Mouse (Mus musculus): ENCODE data around the gene Tmem260. TPM values are rescaled to one million over a fixed set of nuclear protein-coding genes. Genes with fewer than 3 reads are reported as not detected.

The Tmem260 gene
- polyA plus RNA-seq, 1 experiment from 2014 or later = 27.3 TPM

DNA sequence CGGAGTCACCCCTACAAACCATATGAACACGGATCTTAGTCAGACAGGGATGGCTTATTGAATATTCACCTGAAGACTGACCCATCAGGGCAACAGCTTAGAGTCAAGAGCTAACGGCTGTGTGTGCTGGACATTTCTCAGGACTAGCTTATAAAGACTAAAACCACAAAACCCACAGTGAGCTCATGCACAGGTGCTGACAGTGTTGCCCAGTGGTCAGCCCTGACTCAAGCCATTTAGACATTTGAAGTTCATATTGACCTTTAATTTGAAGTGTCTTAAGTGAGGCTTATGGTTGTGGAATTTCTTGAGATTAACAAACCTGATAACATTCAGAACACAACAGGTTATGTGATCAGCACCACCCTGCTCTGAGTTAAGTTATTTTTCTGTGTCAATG, 100.1 kb downstream of the Tmem260 start:
- Histone ChIP-seq H3K9me3 (ENCODE audit: control insufficient read depth, low read length) (no peaks in the 10 kb centered on the region), H3K4me3 (replicated peaks; ENCODE audit: low read depth, low read length) (no peak overlapping the region), H3K4me1 (ENCODE audit: control insufficient read depth, insufficient read depth, low read length) (peaks cover 3% of the 10 kb centered on the region; the same call in 1 of the 2 replicates), H3K9ac (replicated peaks; ENCODE audit: low read length) (no peak overlapping the region), H3K27ac (replicated peaks; ENCODE audit: low read depth, low read length) (no peak overlapping the region), H3K36me3 (ENCODE audit: control insufficient read depth, insufficient read depth, low read length) (no peaks in the 10 kb centered on the region), H3K4me2 (ENCODE audit: low read length) (no peak overlapping the region), H3K27me3 (ENCODE audit: control insufficient read depth, insufficient read depth, low read length) (no peaks in the 10 kb centered on the region; the same call in 1 of the 2 replicates)
- WGBS = 93% methylated on average over 3 of the region's 3 CpGs
- ATAC-seq (ENCODE audit: low FRiP score, low TSS enrichment) (no peak), DNase-seq (no peak)

DNA sequence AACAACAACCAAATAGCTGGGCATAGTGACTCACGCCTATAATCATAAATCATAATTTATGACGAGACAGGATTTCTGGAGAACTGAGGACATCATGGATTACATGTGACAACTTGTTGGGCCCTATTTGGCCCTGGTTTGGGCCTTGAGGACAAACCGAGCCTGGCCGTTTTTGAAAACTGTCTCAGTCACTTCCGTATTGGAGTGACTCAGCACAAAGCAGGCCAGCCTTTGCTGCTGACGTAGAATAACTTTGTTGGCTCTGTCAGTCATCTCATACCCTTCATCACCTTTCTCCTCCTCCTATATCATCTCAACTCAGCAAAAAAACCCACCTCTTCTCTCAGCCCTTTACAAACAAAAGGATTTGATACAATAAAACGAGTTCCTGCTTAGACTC, 103.8 kb downstream of the Tmem260 start:
- Histone ChIP-seq H3K9ac (replicated peaks; ENCODE audit: low read length) (no peak overlapping the region), H3K9me3 (ENCODE audit: control insufficient read depth, low read length) (no peaks in the 10 kb centered on the region), H3K36me3 (ENCODE audit: control insufficient read depth, insufficient read depth, low read length) (no peaks in the 10 kb centered on the region), H3K27ac (replicated peaks; ENCODE audit: low read depth, low read length) (no peak overlapping the region), H3K4me2 (ENCODE audit: low read length) (no peak overlapping the region), H3K27me3 (ENCODE audit: control insufficient read depth, insufficient read depth, low read length) (no peaks in the 10 kb centered on the region), H3K4me1 (ENCODE audit: control insufficient read depth, insufficient read depth, low read length) (no peaks in the 10 kb centered on the region), H3K4me3 (replicated peaks; ENCODE audit: low read depth, low read length) (no peak overlapping the region)
- WGBS = 86% methylated on average over 7 of the region's 7 CpGs
- DNase-seq = no peak
- no peak for ATAC-seq (ENCODE audit: low FRiP score, low TSS enrichment)

GRCm38 (mm10) chr14:48553216-48553615, 107.3 kb downstream of the Tmem260 start:
- Histone ChIP-seq H3K27me3 (ENCODE audit: control insufficient read depth, insufficient read depth, low read length) (no peaks in the 10 kb centered on the region), H3K4me2 (ENCODE audit: low read length) (no peak overlapping the region), H3K9ac (replicated peaks; ENCODE audit: low read length) (no peak overlapping the region), H3K36me3 (ENCODE audit: control insufficient read depth, insufficient read depth, low read length) (no peaks in the 10 kb centered on the region), H3K4me3 (replicated peaks; ENCODE audit: low read depth, low read length) (no peak overlapping the region), H3K4me1 (ENCODE audit: control insufficient read depth, insufficient read depth, low read length) (no peaks in the 10 kb centered on the region), H3K9me3 (ENCODE audit: control insufficient read depth, low read length) (no peaks in the 10 kb centered on the region), H3K27ac (replicated peaks; ENCODE audit: low read depth, low read length) (no peak overlapping the region)
- ATAC-seq (ENCODE audit: low FRiP score, low TSS enrichment) = no peak
- 82% methylated on average over 4 of the region's 4 CpGs for WGBS
- no peak for DNase-seq

GRCm38 (mm10) chr14:48553754-48554153, 107.8 kb downstream of the Tmem260 start:
- Histone ChIP-seq H3K36me3 (ENCODE audit: control insufficient read depth, insufficient read depth, low read length) (no peaks in the 10 kb centered on the region), H3K27me3 (ENCODE audit: control insufficient read depth, insufficient read depth, low read length) (no peaks in the 10 kb centered on the region), H3K27ac (replicated peaks; ENCODE audit: low read depth, low read length) (no peak overlapping the region), H3K4me2 (ENCODE audit: low read length) (no peak overlapping the region), H3K4me3 (replicated peaks; ENCODE audit: low read depth, low read length) (no peak overlapping the region), H3K9ac (replicated peaks; ENCODE audit: low read length) (no peak overlapping the region), H3K4me1 (ENCODE audit: control insufficient read depth, insufficient read depth, low read length) (no peaks in the 10 kb centered on the region), H3K9me3 (ENCODE audit: control insufficient read depth, low read length) (no peaks in the 10 kb centered on the region)
- WGBS = 94% methylated on average over 9 of the region's 9 CpGs
- no peak for DNase-seq
- ATAC-seq (ENCODE audit: low FRiP score, low TSS enrichment) = no peak

DNA sequence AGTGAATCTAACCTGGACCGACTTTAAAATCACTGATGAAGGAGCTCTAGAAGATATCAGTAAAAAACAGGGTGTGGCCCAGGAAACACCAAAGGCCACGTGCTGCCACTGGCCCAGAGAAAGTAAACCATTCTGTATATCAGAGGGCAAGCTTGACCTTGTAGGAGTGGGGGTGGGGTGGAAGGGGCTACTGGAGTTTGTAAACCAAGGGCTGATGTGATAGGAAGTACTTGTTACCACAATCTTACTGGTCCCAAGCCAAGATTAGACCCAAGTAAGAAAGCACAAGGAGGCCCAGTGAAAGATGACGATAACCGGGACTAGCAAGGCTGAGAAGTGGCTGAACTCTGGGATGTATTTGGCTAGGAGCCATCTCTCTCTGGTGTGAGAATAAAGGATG, 113.1 kb downstream of the Tmem260 start:
- H3K4me1 ChIP-seq (ENCODE audit: control insufficient read depth, insufficient read depth, low read length) = no peaks in the 10 kb centered on the region

DNA sequence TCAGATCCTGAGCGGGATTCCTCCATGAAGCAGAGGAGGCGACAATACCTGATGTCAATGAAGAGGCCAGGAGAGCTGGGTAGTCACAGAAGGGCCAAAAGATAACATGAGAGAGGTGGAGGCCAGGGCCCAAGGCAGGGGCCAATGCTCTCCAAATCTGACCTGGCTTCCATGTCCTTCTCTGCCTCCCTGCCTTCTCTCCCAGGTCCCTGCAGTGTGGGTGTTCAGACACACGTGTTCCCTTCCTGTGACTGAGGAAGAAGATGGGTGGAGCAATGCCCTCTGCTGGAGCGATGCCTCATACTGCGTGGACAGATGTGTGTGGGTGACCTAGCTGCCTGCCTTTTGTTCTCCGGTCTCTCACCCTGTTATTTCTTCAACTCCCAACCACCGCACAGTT, 113.8 kb downstream of the Tmem260 start:
- H3K27me3 ChIP-seq (ENCODE audit: control insufficient read depth, insufficient read depth, low read length) = no peaks in the 10 kb centered on the region
- H3K36me3 ChIP-seq (ENCODE audit: control insufficient read depth, insufficient read depth, low read length) = no peaks in the 10 kb centered on the region
- WGBS = 86% methylated on average over 7 of the region's 7 CpGs
- H3K9ac ChIP-seq (replicated peaks; ENCODE audit: low read length) = no peak overlapping the region
- no peak overlapping the region for H3K4me2 ChIP-seq (ENCODE audit: low read length)
- ATAC-seq (ENCODE audit: low FRiP score, low TSS enrichment) (no peak), DNase-seq (no peak)
- no peaks in the 10 kb centered on the region for H3K9me3 ChIP-seq (ENCODE audit: control insufficient read depth, low read length)
- no peak overlapping the region for H3K27ac ChIP-seq (replicated peaks; ENCODE audit: low read depth, low read length)
- H3K4me1 ChIP-seq (ENCODE audit: control insufficient read depth, insufficient read depth, low read length) = no peaks in the 10 kb centered on the region
- no peak overlapping the region for H3K4me3 ChIP-seq (replicated peaks; ENCODE audit: low read depth, low read length)

More for the DNA sequence above, 113.1 kb downstream of the Tmem260 start:
- DNase-seq = no peak
- no peak for ATAC-seq (ENCODE audit: low FRiP score, low TSS enrichment)
- WGBS = 75% methylated on average over 4 of the region's 4 CpGs
- H3K27me3 ChIP-seq (ENCODE audit: control insufficient read depth, insufficient read depth, low read length) = no peaks in the 10 kb centered on the region
- H3K4me3 ChIP-seq (replicated peaks; ENCODE audit: low read depth, low read length) = no peak overlapping the region
- no peak overlapping the region for H3K4me2 ChIP-seq (ENCODE audit: low read length)
- no peaks in the 10 kb centered on the region for H3K9me3 ChIP-seq (ENCODE audit: control insufficient read depth, low read length)
- no peaks in the 10 kb centered on the region for H3K36me3 ChIP-seq (ENCODE audit: control insufficient read depth, insufficient read depth, low read length)
- H3K27ac ChIP-seq (replicated peaks; ENCODE audit: low read depth, low read length) = no peak overlapping the region
- H3K9ac ChIP-seq (replicated peaks; ENCODE audit: low read length) = no peak overlapping the region

DNA sequence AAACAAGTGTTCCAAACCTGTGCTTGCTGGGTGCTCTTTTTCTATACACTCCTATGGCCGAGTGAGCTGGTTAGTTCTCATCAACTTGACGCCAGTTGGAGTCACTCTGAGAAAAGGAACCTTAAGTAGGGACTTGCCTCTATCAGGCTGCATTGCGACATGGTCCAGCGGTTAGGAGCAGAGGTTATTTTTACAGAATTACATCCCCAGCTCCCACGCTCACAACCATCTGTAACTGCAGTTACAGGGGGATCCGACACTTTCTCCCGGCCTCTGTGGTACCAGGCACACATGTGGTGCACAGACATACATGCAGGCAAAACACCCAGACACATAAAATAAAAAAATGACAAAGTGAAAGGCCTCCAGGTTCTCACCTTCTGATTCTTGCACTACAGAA, 120.7 kb downstream of the Tmem260 start:
- no peak overlapping the region for H3K27ac ChIP-seq (replicated peaks; ENCODE audit: low read depth, low read length)
- 65% methylated on average over 7 of the region's 7 CpGs for WGBS
- ATAC-seq (ENCODE audit: low FRiP score, low TSS enrichment) = no peak
- H3K27me3 ChIP-seq (ENCODE audit: control insufficient read depth, insufficient read depth, low read length) = no peaks in the 10 kb centered on the region
- no peak overlapping the region for H3K4me3 ChIP-seq (replicated peaks; ENCODE audit: low read depth, low read length)
- no peaks in the 10 kb centered on the region for H3K4me1 ChIP-seq (ENCODE audit: control insufficient read depth, insufficient read depth, low read length)
- H3K9me3 ChIP-seq (ENCODE audit: control insufficient read depth, low read length) = no peaks in the 10 kb centered on the region
- no peak overlapping the region for H3K9ac ChIP-seq (replicated peaks; ENCODE audit: low read length)
- H3K4me2 ChIP-seq (ENCODE audit: low read length) = no peak overlapping the region
- no peaks in the 10 kb centered on the region for H3K36me3 ChIP-seq (ENCODE audit: control insufficient read depth, insufficient read depth, low read length)
- DNase-seq = no peak

Other genes starting within 250 kb of the Tmem260 start
- 103 and 129 TPM in 2 replicates for gene Otx2, start 227.7 kb downstream of the Tmem260 start, polyA plus RNA-seq (2014; fragmentation: Nextera tagmentation; extraction: Ambion mirVana)